Mouse (Mus musculus): Measurements from ENCODE around the gene Asic2. TPM values are rescaled to one million over a fixed set of nuclear protein-coding genes. Genes with fewer than 3 reads are reported as not detected.
A peak's percentile ranks its signal among the peaks of the same experiment; 100 is the strongest.

Gene Asic2
- polyA plus RNA-seq, 1 experiment from 2014 or later = 0.21 TPM

- ATAC-seq (replicated peaks; ENCODE audit: insufficient number of reproducible peaks, low FRiP score, low TSS enrichment) = no peak
Measured at GRCm38 (mm10) chr11:81153841-81154240, 814.4 kb downstream of the Asic2 start.

GRCm38 (mm10) chr11:81153161-81153840, 815.0 kb downstream of the Asic2 start:
- Histone ChIP-seq H3K4me1 (ENCODE audit: control insufficient read depth, insufficient read depth, low read length) (0 out of 2 replicates have a peak, but pooled peaks cover 10% of the 10 kb centered on the region), H3K9me3 (replicated peaks; ENCODE audit: control insufficient read depth, low read length) (no peaks in the 10 kb centered on the region), H3K36me3 (ENCODE audit: control insufficient read depth, insufficient read depth, low read length) (no peaks in the 10 kb centered on the region), H3K4me3 (ENCODE audit: low read depth, low read length) (peak overlapping the region; percentile 59), H3K27me3 (ENCODE audit: control insufficient read depth, insufficient read depth, low read length) (peaks cover 60% of the 10 kb centered on the region), H3K9ac (ENCODE audit: low read depth, low read length) (no peak overlapping the region), H3K4me2 (peak overlapping the region; percentile 97), H3K27ac (ENCODE audit: low read depth, low read length) (no peak overlapping the region)
- ATAC-seq (replicated peaks; ENCODE audit: insufficient number of reproducible peaks, low FRiP score, low TSS enrichment) = no peak; the same call in 1 of the 2 replicates
- under 1% methylated on average over 57 of the region's 57 CpGs for WGBS (ENCODE audit: insufficient replicate concordance)

More at GRCm38 (mm10) chr11:81153841-81154240, 814.4 kb downstream of the Asic2 start:
- Histone ChIP-seq H3K9me3 (replicated peaks; ENCODE audit: control insufficient read depth, low read length) (no peaks in the 10 kb centered on the region), H3K27me3 (ENCODE audit: control insufficient read depth, insufficient read depth, low read length) (peaks cover 60% of the 10 kb centered on the region), H3K9ac (ENCODE audit: low read depth, low read length) (no peak overlapping the region), H3K4me2 (peak overlapping the region; percentile 97), H3K4me3 (ENCODE audit: low read depth, low read length) (peak overlapping the region; percentile 59), H3K4me1 (ENCODE audit: control insufficient read depth, insufficient read depth, low read length) (0 out of 2 replicates have a peak, but pooled peaks cover 10% of the 10 kb centered on the region), H3K27ac (ENCODE audit: low read depth, low read length) (no peak overlapping the region), H3K36me3 (ENCODE audit: control insufficient read depth, insufficient read depth, low read length) (no peaks in the 10 kb centered on the region)
- 19% methylated on average over 13 of the region's 13 CpGs for WGBS (ENCODE audit: insufficient replicate concordance)

- H3K4me2 ChIP-seq = peak overlapping the region; percentile 97
- H3K36me3 ChIP-seq (ENCODE audit: control insufficient read depth, insufficient read depth, low read length) = no peaks in the 10 kb centered on the region
- peak overlapping the region; percentile 43; the same call in 1 of the 2 replicates for H3K9ac ChIP-seq (ENCODE audit: low read depth, low read length)
- no peak overlapping the region for H3K27ac ChIP-seq (ENCODE audit: low read depth, low read length)
- peak; percentile 51; the same call in 1 of the 2 replicates for ATAC-seq (replicated peaks; ENCODE audit: insufficient number of reproducible peaks, low FRiP score, low TSS enrichment)
- H3K4me1 ChIP-seq (ENCODE audit: control insufficient read depth, insufficient read depth, low read length) = 0 out of 2 replicates have a peak, but pooled peaks cover 10% of the 10 kb centered on the region
- H3K4me3 ChIP-seq (ENCODE audit: low read depth, low read length) = peak overlapping the region; percentile 59
- H3K27me3 ChIP-seq (ENCODE audit: control insufficient read depth, insufficient read depth, low read length) = peaks cover 60% of the 10 kb centered on the region
- 0% methylated on average over 32 of the region's 55 CpGs for WGBS (ENCODE audit: insufficient replicate concordance)
- no peaks in the 10 kb centered on the region for H3K9me3 ChIP-seq (replicated peaks; ENCODE audit: control insufficient read depth, low read length)
Measured at GRCm38 (mm10) chr11:81152460-81153160, 815.6 kb downstream of the Asic2 start.

GRCm38 (mm10) chr11:81152021-81152385, 816.3 kb downstream of the Asic2 start:
- H3K4me3 ChIP-seq (ENCODE audit: low read depth, low read length) = peak overlapping the region; percentile 59

GRCm38 (mm10) chr11:81151286-81152020, 816.8 kb downstream of the Asic2 start:
- H3K27me3 ChIP-seq (ENCODE audit: control insufficient read depth, insufficient read depth, low read length) = peaks cover 60% of the 10 kb centered on the region

More at GRCm38 (mm10) chr11:81152021-81152385, 816.3 kb downstream of the Asic2 start:
- 1% methylated on average over 41 of the region's 42 CpGs for WGBS (ENCODE audit: insufficient replicate concordance)
- Histone ChIP-seq H3K4me2 (peak overlapping the region; percentile 97), H3K36me3 (ENCODE audit: control insufficient read depth, insufficient read depth, low read length) (no peaks in the 10 kb centered on the region), H3K27ac (ENCODE audit: low read depth, low read length) (no peak overlapping the region), H3K9me3 (replicated peaks; ENCODE audit: control insufficient read depth, low read length) (no peaks in the 10 kb centered on the region), H3K4me1 (ENCODE audit: control insufficient read depth, insufficient read depth, low read length) (0 out of 2 replicates have a peak, but pooled peaks cover 10% of the 10 kb centered on the region), H3K27me3 (ENCODE audit: control insufficient read depth, insufficient read depth, low read length) (peaks cover 60% of the 10 kb centered on the region), H3K9ac (ENCODE audit: low read depth, low read length) (peak overlapping the region; percentile 43; the same call in 1 of the 2 replicates)
- 0 out of 2 replicates have a peak, but pooled peaks have one; percentile 52 for ATAC-seq (replicated peaks; ENCODE audit: insufficient number of reproducible peaks, low FRiP score, low TSS enrichment)

DNA sequence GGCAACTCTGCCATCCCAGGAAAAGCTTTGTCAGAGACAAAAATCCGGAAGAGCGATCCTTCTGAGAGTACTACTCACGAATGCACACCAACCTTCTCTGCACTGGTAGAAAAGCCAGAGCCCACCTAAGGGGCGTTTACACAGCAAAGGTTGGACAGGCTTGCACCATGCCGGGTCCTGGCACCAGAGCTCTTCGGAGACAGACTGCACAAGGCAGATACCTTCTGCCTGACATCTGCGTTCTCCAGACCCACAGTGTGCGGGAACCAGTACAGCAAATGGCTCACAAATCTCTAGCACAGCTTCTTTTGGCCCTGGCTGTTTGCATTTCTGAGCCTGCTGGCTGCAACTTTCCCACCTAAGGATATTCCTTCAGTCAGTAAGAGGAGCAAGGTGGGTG, 817.6 kb downstream of the Asic2 start:
- Histone ChIP-seq H3K9ac (ENCODE audit: low read depth, low read length) (no peak overlapping the region), H3K9me3 (replicated peaks; ENCODE audit: control insufficient read depth, low read length) (no peaks in the 10 kb centered on the region), H3K27me3 (ENCODE audit: control insufficient read depth, insufficient read depth, low read length) (peaks cover 56% of the 10 kb centered on the region), H3K4me2 (no peak overlapping the region), H3K4me1 (ENCODE audit: control insufficient read depth, insufficient read depth, low read length) (0 out of 2 replicates have a peak, but pooled peaks cover 10% of the 10 kb centered on the region), H3K27ac (ENCODE audit: low read depth, low read length) (no peak overlapping the region), H3K4me3 (ENCODE audit: low read depth, low read length) (no peak overlapping the region), H3K36me3 (ENCODE audit: control insufficient read depth, insufficient read depth, low read length) (no peaks in the 10 kb centered on the region)
- no peak for ATAC-seq (replicated peaks; ENCODE audit: insufficient number of reproducible peaks, low FRiP score, low TSS enrichment)
- 60% methylated on average over 8 of the region's 8 CpGs for WGBS (ENCODE audit: insufficient replicate concordance)

More at GRCm38 (mm10) chr11:81151286-81152020, 816.8 kb downstream of the Asic2 start:
- H3K4me2 ChIP-seq = peak overlapping the region; percentile 97
- 4% methylated on average over 36 of the region's 36 CpGs for WGBS (ENCODE audit: insufficient replicate concordance)
- H3K27ac ChIP-seq (ENCODE audit: low read depth, low read length) = no peak overlapping the region
- H3K4me3 ChIP-seq (ENCODE audit: low read depth, low read length) = peak overlapping the region; percentile 59
- no peak for ATAC-seq (replicated peaks; ENCODE audit: insufficient number of reproducible peaks, low FRiP score, low TSS enrichment)
- no peaks in the 10 kb centered on the region for H3K9me3 ChIP-seq (replicated peaks; ENCODE audit: control insufficient read depth, low read length)
- no peak overlapping the region for H3K9ac ChIP-seq (ENCODE audit: low read depth, low read length)
- no peaks in the 10 kb centered on the region for H3K36me3 ChIP-seq (ENCODE audit: control insufficient read depth, insufficient read depth, low read length)
- H3K4me1 ChIP-seq (ENCODE audit: control insufficient read depth, insufficient read depth, low read length) = 0 out of 2 replicates have a peak, but pooled peaks cover 10% of the 10 kb centered on the region

DNA sequence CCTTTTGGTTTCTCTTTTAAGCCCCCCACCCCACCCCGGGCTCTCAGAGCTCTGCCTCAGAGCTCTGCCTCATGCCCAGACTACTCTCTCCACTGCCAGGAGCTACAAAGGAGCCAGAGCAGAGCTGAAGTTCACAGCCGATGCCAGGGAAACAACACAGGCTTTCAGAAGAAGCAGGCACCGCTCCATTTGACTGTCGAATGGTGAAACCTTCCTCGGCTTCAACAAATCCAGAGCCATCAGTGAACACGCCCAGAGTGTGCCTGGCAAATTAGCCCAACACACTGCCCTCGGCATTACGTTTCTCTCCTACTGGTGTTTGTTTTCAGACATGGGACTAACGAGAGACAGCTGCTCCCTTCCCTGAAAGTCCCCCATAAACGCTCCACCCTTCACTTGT, 819.8 kb downstream of the Asic2 start:
- Histone ChIP-seq H3K4me2 (no peak overlapping the region), H3K4me1 (ENCODE audit: control insufficient read depth, insufficient read depth, low read length) (0 out of 2 replicates have a peak, but pooled peaks cover 10% of the 10 kb centered on the region), H3K9me3 (replicated peaks; ENCODE audit: control insufficient read depth, low read length) (no peaks in the 10 kb centered on the region), H3K27ac (ENCODE audit: low read depth, low read length) (no peak overlapping the region), H3K36me3 (ENCODE audit: control insufficient read depth, insufficient read depth, low read length) (no peaks in the 10 kb centered on the region), H3K4me3 (ENCODE audit: low read depth, low read length) (no peak overlapping the region), H3K9ac (ENCODE audit: low read depth, low read length) (no peak overlapping the region), H3K27me3 (ENCODE audit: control insufficient read depth, insufficient read depth, low read length) (peaks cover 36% of the 10 kb centered on the region)
- WGBS (ENCODE audit: insufficient replicate concordance) = 67% methylated on average over 10 of the region's 10 CpGs
- no peak for ATAC-seq (replicated peaks; ENCODE audit: insufficient number of reproducible peaks, low FRiP score, low TSS enrichment)

GRCm38 (mm10) chr11:81146574-81147157, 821.6 kb downstream of the Asic2 start:
- ATAC-seq (replicated peaks; ENCODE audit: insufficient number of reproducible peaks, low FRiP score, low TSS enrichment) = no peak
- H3K4me2 ChIP-seq = no peak overlapping the region
- 0 out of 2 replicates have a peak, but pooled peaks cover 3% of the 10 kb centered on the region for H3K4me1 ChIP-seq (ENCODE audit: control insufficient read depth, insufficient read depth, low read length)
- H3K27ac ChIP-seq (ENCODE audit: low read depth, low read length) = no peak overlapping the region
- no peaks in the 10 kb centered on the region for H3K9me3 ChIP-seq (replicated peaks; ENCODE audit: control insufficient read depth, low read length)
- H3K36me3 ChIP-seq (ENCODE audit: control insufficient read depth, insufficient read depth, low read length) = no peaks in the 10 kb centered on the region
- H3K9ac ChIP-seq (ENCODE audit: low read depth, low read length) = no peak overlapping the region
- H3K27me3 ChIP-seq (ENCODE audit: control insufficient read depth, insufficient read depth, low read length) = peaks cover 19% of the 10 kb centered on the region
- no peak overlapping the region for H3K4me3 ChIP-seq (ENCODE audit: low read depth, low read length)
- 70% methylated on average over 9 of the region's 9 CpGs for WGBS (ENCODE audit: insufficient replicate concordance)

All from heart, embryonic 11.5 days (tissue).